Mouse (Mus musculus) limb, embryonic 13.5 days (tissue): Measurements from ENCODE around the gene Lbh. TPM values are rescaled to one million over a fixed set of nuclear protein-coding genes. Genes with fewer than 3 reads are reported as not detected.

Source experiments
- ATAC-seq: fragments of 200-750 bp; cut with Nextera tagmentation; 2 replicates; pipeline ENCODE4 v1.8.0; 2017; ENCODE audit warnings: low read depth, moderate number of reproducible peaks, moderate TSS enrichment; ENCODE audit not compliant: low FRiP score
- H3K27ac ChIP-seq: fragments of 300-500 bp; sonication (generic); 2 replicates; pipeline ENCODE4 v1.5.1; 2015; ENCODE audit warnings: inconsistent platforms, mild to moderate bottlenecking, moderate library complexity
- H3K27me3 ChIP-seq: fragments of 300-500 bp; sonication (generic); 2 replicates; pipeline ENCODE4 v1.6.1; 2015; ENCODE audit warnings: mild to moderate bottlenecking, inconsistent platforms
- H3K36me3 ChIP-seq: fragments of 300-500 bp; sonication (generic); 2 replicates; pipeline ENCODE4 v1.6.1; 2015; ENCODE audit warnings: inconsistent platforms, mild to moderate bottlenecking, moderate library complexity
- H3K4me1 ChIP-seq: fragments of 300-500 bp; sonication (generic); 2 replicates; pipeline ENCODE4 v1.6.1; 2015; ENCODE audit warnings: inconsistent platforms
- H3K4me2 ChIP-seq: fragments of 300-500 bp; sonication (generic); replicated peaks from 2 replicates; pipeline ENCODE4 v1.6.1; 2015; ENCODE audit warnings: inconsistent platforms, mild to moderate bottlenecking, moderate library complexity
- H3K4me3 ChIP-seq: fragments of 300-500 bp; sonication (generic); 2 replicates; pipeline ENCODE4 v1.5.1; 2015; ENCODE audit warnings: moderate library complexity, mild to moderate bottlenecking, inconsistent platforms
- H3K9ac ChIP-seq: fragments of 300-500 bp; sonication (generic); 2 replicates; pipeline ENCODE4 v1.6.1; 2015; ENCODE audit warnings: mild to moderate bottlenecking, inconsistent platforms
- H3K9me3 ChIP-seq: fragments of 300-500 bp; sonication (generic); 2 replicates; pipeline ENCODE4 v1.6.1; 2016; ENCODE audit warnings: inconsistent platforms
- WGBS: fragments of 180-500 bp; shearing (Covaris S2); methylation state at CpG from one replicate; pipeline ENCODE4 v1.1.7; 2015; 5-methylcytosine and 5-hydroxymethylcytosine counted together
- polyA plus RNA-seq: library from polyadenylated mRNA; unstranded; fragments of >200 nt; fragmentation: Nextera tagmentation; extraction: Ambion mirVana; gene quantifications from 2 replicates; pipeline ENCODE4 v1.2.1, GENCODE M21; 2015

The Lbh gene
- polyA plus RNA-seq, 1 experiment from 2014 or later = 3.5 TPM

DNA sequence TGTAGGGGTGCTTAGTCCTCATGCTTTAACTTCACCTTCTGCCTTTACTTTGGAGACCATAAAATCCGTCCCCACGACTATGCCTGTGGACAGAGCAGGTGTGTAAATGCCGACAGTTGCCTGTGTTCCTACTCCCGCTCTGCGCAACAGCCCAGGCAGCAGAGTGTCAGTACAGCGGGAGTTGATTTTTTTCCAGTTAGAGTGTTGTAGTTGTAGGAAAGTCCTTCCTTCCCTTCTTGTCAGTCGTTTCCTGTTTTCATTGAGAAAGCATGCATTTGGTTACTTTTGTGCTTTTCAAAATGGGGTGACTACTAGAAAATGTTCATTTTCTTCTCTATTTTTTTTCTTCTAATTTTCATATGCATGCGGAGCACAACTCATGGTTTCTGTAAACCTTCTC lies 8.9 kb downstream of the Lbh start:
- Histone ChIP-seq H3K36me3 (peaks cover 77% of the 10 kb centered on the region), H3K4me2 (no peak overlapping the region)
- WGBS = 81% methylated on average over 8 of the region's 8 CpGs

DNA sequence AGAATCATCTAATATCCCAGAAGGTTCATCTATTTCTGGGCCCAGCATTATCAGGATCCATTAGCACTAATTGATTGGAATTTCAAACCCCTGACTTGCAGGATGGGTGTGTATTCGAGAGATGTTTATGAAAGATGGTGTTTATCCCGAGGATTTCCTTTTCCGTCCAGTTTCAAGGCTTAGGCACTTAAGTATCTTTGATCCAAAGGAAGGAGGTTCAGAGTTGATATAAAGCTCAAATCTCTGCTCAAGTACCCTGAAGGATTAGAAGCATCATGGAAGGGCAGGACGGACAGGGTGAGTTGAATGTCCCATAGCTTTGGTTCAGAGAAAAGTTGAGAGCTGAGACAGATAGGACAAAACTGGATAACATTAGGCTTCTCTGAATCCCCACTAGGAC lies 15.0 kb downstream of the Lbh start:
- no peak overlapping the region for H3K9ac ChIP-seq
- peaks cover 35% of the 10 kb centered on the region for H3K4me1 ChIP-seq
- H3K27ac ChIP-seq = no peak overlapping the region
- H3K27me3 ChIP-seq = no peaks in the 10 kb centered on the region
- H3K4me2 ChIP-seq = no peak overlapping the region
- peaks cover 8% of the 10 kb centered on the region for H3K9me3 ChIP-seq
- H3K4me3 ChIP-seq = no peak overlapping the region
- ATAC-seq = no peak
- whole genome bisulfite sequencing = 94% methylated on average over 4 of the region's 4 CpGs
- peaks cover 47% of the 10 kb centered on the region for H3K36me3 ChIP-seq

More for the DNA sequence above, 8.9 kb downstream of the Lbh start:
- ATAC-seq = no peak
- Histone ChIP-seq H3K9me3 (peaks cover 1% of the 10 kb centered on the region), H3K4me1 (peaks cover 43% of the 10 kb centered on the region), H3K27ac (no peak overlapping the region), H3K9ac (no peak overlapping the region), H3K27me3 (no peaks in the 10 kb centered on the region), H3K4me3 (no peak overlapping the region)

DNA sequence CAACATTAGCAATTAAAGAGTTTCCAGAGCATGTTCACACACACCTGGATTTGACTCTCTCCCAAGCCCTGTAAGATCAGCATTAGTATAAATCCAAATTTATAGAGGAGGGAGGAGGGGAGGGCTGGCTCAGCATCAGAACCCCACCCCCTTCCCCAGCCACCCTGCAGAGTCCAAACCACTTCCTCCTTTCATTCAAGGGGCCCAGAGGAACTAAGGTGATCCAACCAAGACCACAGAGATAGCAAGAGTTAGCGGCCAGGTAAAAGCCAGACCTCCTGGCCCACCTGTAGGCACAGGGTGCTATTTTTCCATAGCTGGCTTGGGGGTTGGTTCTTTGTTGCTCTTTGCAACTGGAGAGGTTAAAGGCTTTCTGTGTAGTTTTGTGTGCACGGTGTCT lies 16.0 kb downstream of the Lbh start:
- Histone ChIP-seq H3K9ac (no peak overlapping the region), H3K4me3 (no peak overlapping the region), H3K36me3 (peaks cover 40% of the 10 kb centered on the region), H3K4me1 (peaks cover 39% of the 10 kb centered on the region), H3K27ac (peak overlapping the region; percentile 22; the same call in 1 of the 2 replicates), H3K27me3 (no peaks in the 10 kb centered on the region), H3K4me2 (no peak overlapping the region), H3K9me3 (peaks cover 8% of the 10 kb centered on the region)
- 47% methylated on average over 2 of the region's 2 CpGs for WGBS
- ATAC-seq = peak; percentile 43; the same call in 1 of the 2 replicates

DNA sequence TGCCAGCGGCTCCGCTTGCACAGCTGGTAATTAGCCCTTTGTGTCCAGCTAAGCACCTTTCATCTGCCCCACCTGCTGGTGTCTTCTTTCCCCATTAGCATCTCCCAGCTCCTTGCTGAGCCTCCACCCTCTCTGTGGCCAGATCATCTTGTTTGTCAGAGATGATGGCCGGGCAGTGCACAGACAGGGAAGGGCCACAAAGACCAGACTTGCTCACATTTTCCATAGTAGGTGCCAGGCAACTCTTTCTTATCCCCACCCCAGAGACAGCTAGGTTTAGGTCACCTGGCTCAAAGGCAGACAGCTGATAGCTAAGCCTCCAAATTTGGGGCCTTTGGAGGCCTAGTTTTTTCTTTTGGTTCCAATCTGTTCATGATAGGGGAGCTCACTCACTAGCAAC lies 16.5 kb downstream of the Lbh start:
- 46% methylated on average over 3 of the region's 3 CpGs for WGBS
- H3K4me1 ChIP-seq = peaks cover 39% of the 10 kb centered on the region
- peaks cover 40% of the 10 kb centered on the region for H3K36me3 ChIP-seq
- peaks cover 8% of the 10 kb centered on the region for H3K9me3 ChIP-seq
- H3K9ac ChIP-seq = no peak overlapping the region
- no peak for ATAC-seq
- no peak overlapping the region for H3K4me3 ChIP-seq
- no peak overlapping the region for H3K4me2 ChIP-seq
- H3K27me3 ChIP-seq = no peaks in the 10 kb centered on the region; the same call in 1 of the 2 replicates
- H3K27ac ChIP-seq = peak overlapping the region; percentile 22

DNA sequence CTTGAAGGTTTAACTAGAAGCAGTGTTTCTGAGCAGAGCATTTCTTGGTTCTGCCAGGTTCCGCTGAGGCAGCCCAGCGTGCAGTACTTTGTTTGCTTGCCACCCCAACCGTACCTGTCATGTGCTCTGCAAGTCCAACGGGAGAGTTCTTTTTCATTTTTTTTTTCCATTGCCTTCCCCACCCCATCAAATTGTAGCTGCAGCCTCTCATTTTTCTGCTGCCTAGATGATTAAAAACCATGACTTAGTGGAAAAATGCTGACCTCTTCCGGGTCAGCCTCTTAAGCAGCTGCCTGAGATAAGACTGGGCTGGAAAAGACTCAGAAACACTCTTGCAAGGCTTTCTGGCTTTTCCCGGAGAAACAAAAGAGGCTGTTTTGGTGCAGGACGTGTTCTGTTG lies 17.8 kb downstream of the Lbh start:
- Histone ChIP-seq H3K36me3 (peaks cover 45% of the 10 kb centered on the region), H3K27ac (peak overlapping the region; percentile 3; the same call in 1 of the 2 replicates), H3K4me1 (peaks cover 39% of the 10 kb centered on the region), H3K27me3 (peaks cover 2% of the 10 kb centered on the region; the same call in 1 of the 2 replicates), H3K4me3 (no peak overlapping the region), H3K9me3 (peaks cover 8% of the 10 kb centered on the region), H3K9ac (no peak overlapping the region), H3K4me2 (no peak overlapping the region)
- WGBS = 66% methylated on average over 7 of the region's 7 CpGs
- ATAC-seq = no peak

DNA sequence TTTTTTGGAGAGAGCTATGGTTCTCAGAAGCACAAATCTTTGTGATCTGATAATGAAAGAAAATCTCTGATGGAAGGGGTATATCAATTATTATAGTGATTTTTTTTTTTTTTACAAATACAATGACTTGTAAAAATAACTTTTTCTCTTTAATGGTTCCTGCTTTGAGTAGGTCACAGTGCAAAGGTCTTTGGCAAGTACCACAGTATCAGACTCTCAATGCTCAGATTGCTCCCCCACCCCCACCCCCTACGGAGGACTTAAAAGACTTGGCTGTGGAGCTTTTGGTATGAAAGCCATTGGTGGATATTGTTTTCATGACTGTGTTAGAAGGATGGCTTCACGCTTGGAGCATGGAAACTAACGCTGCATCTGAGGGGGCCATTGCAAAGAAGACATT lies 18.2 kb downstream of the Lbh start:
- H3K4me3 ChIP-seq = no peak overlapping the region
- H3K4me1 ChIP-seq = peaks cover 39% of the 10 kb centered on the region
- WGBS = 90% methylated on average over 3 of the region's 3 CpGs
- H3K9me3 ChIP-seq = peaks cover 8% of the 10 kb centered on the region
- H3K36me3 ChIP-seq = peaks cover 48% of the 10 kb centered on the region
- H3K27ac ChIP-seq = no peak overlapping the region
- peaks cover 2% of the 10 kb centered on the region; the same call in 1 of the 2 replicates for H3K27me3 ChIP-seq
- H3K9ac ChIP-seq = no peak overlapping the region
- no peak overlapping the region for H3K4me2 ChIP-seq
- no peak for ATAC-seq

DNA sequence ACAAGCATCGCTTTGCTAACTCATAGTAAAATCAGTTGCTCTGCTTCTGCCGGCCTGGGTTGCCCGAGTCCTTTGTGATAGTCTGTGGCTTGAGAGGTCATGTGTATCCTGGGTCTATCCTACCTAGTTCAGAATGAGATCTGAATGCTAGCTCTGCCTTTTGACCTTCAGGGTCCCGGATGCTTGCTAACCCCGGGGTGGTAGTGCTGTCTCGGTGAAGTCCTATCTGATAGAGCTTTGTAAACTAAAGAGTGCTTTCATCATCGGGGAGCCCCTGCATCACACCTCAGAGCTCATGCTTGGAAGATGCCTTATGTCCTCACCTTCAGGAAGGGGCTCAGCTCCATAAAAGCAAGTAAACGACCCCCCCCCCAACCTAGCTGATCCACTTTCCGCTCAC lies 19.1 kb downstream of the Lbh start:
- 55% methylated on average over 9 of the region's 9 CpGs for WGBS
- no peak overlapping the region for H3K4me3 ChIP-seq
- H3K27me3 ChIP-seq = peaks cover 2% of the 10 kb centered on the region; the same call in 1 of the 2 replicates
- H3K9ac ChIP-seq = no peak overlapping the region
- no peak overlapping the region for H3K27ac ChIP-seq
- H3K36me3 ChIP-seq = peaks cover 45% of the 10 kb centered on the region
- H3K4me1 ChIP-seq = peaks cover 39% of the 10 kb centered on the region
- no peak for ATAC-seq
- H3K9me3 ChIP-seq = peaks cover 5% of the 10 kb centered on the region
- H3K4me2 ChIP-seq = no peak overlapping the region

DNA sequence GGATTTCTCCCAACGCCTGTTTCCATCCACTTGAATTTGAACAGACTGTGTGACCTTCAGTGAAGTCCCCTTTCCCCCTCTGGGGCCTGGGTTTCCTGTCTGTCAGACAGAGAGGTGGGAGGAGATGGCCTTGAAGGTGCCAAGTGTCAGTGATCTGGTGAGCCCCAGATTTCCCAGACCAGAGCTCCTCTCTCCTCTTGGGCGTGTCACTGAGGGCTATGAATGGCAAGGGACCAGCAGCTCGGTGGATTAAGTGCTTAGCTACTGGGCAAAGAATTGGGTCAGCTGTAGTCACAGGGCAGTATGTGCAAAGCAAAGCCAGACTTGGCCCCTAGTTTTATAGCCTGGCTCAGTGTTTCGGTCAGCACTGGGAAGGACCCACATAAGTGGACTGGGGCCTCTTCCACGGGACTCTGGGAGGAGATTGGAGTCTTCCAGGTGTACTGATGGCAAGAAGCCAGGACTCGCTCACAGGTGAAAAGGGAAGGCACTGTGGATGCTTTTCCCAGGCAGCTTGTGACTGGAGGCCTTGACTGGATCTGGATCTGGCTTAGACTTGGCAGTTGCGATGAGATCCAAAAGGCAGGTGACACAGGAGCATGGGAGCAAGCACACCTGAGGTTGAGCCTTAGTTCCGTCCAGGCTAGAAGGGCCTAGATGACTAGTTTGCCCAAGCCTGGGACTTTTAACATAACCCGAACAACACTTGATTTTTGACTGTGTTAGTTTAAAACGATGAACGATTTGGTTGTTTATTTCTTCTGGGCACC lies 20.1 kb downstream of the Lbh start:
- H3K27ac ChIP-seq = no peak overlapping the region

DNA sequence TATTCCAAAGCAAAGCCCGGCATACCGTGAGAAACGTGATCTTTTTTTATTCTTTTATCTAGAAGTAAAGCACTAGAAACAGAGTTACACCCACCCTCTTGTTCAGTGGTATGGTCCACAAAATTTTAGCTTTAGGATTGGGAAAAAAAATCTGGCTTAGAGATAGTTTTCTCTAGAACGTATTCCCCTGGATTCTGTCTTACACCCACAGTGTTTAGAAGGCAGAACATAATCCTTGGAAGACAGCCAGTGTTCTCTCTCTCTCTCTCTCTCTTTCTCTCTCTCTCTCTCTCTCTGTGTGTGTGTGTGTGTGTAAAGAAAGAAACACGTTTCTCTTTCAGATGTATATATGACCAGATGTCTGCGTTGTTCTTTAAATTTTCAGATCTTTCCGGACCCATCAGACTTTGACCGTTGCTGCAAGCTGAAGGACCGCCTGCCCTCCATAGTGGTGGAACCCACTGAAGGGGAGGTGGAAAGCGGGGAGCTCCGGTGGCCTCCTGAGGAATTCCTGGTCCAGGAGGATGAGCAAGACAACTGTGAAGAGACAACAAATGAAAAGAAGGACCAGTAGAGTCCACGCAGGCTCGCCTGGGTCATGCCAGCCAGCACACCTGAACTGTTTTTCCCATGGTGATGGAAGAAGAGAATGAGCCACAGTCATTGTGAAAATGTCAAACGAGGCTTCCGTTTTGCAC lies 20.9 kb downstream of the Lbh start:
- H3K4me2 ChIP-seq = no peak overlapping the region
- WGBS = 89% methylated on average over 15 of the region's 15 CpGs
- H3K4me1 ChIP-seq = peaks cover 33% of the 10 kb centered on the region
- H3K9ac ChIP-seq = no peak overlapping the region
- ATAC-seq = no peak
- no peak overlapping the region for H3K27ac ChIP-seq
- H3K9me3 ChIP-seq = peaks cover 2% of the 10 kb centered on the region; the same call in 1 of the 2 replicates
- H3K4me3 ChIP-seq = no peak overlapping the region
- peaks cover 46% of the 10 kb centered on the region for H3K36me3 ChIP-seq
- H3K27me3 ChIP-seq = peaks cover 2% of the 10 kb centered on the region; the same call in 1 of the 2 replicates

More for the DNA sequence above, 20.1 kb downstream of the Lbh start:
- Histone ChIP-seq H3K27me3 (peaks cover 2% of the 10 kb centered on the region; the same call in 1 of the 2 replicates), H3K9ac (no peak overlapping the region), H3K36me3 (peaks cover 45% of the 10 kb centered on the region), H3K4me3 (no peak overlapping the region), H3K4me1 (peaks cover 39% of the 10 kb centered on the region), H3K4me2 (no peak overlapping the region), H3K9me3 (no peaks in the 10 kb centered on the region; the same call in 1 of the 2 replicates)
- WGBS = 63% methylated on average over 11 of the region's 11 CpGs
- no peak for ATAC-seq

DNA sequence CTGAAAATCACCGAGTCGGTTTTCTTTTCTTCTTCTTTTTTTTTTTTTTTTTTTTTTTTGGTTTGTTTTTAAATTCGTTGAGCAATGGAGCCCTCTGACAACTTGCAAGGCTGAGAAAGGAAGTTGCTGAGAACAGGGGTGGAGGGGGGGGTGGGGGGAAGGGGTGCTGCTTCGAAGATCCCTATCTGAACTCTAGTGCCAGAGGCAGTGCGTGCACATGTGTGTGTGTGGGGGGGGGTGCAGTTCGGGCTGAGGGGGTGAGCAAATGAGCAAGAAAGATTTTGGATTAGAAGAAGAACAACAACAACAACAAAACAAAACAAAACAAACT lies 21.4 kb downstream of the Lbh start:
- peaks cover 2% of the 10 kb centered on the region; the same call in 1 of the 2 replicates for H3K27me3 ChIP-seq
- 81% methylated on average over 6 of the region's 6 CpGs for WGBS

DNA sequence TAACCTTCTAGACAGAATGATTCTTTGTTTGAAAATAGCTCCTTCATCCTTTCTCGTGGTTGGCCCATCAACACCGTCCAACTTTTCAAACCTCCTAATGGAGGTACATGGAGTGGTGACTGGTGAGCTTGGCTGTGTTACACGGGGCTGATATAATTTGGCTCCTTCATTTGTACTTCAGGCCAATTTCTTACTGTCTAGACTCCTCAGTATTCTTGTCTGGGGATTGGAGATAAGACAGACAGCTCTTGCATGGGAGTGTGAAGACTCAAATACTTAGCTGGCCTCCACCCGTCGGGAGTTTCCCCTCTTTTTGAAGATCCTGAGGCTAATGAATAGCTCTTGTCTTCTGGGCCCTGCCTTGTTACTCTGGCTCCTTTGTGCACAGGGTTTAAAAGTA lies 26.3 kb downstream of the Lbh start:
- Histone ChIP-seq H3K27me3 (peaks cover 2% of the 10 kb centered on the region; the same call in 1 of the 2 replicates), H3K4me3 (no peak overlapping the region), H3K27ac (no peak overlapping the region), H3K9me3 (peaks cover 5% of the 10 kb centered on the region), H3K36me3 (peaks cover 34% of the 10 kb centered on the region), H3K9ac (no peak overlapping the region), H3K4me2 (no peak overlapping the region), H3K4me1 (0 out of 2 replicates have a peak, but pooled peaks cover 7% of the 10 kb centered on the region)
- 92% methylated on average over 5 of the region's 5 CpGs for WGBS
- ATAC-seq = no peak

More for the DNA sequence above, 21.4 kb downstream of the Lbh start:
- no peak for ATAC-seq
- Histone ChIP-seq H3K27ac (no peak overlapping the region), H3K4me3 (no peak overlapping the region), H3K9ac (no peak overlapping the region), H3K36me3 (peaks cover 44% of the 10 kb centered on the region), H3K9me3 (peaks cover 5% of the 10 kb centered on the region; the same call in 1 of the 2 replicates), H3K4me2 (no peak overlapping the region), H3K4me1 (peaks cover 28% of the 10 kb centered on the region)
